Mouse (Mus musculus): ENCODE measurements around the gene Col9a1.

The Col9a1 gene

DNA sequence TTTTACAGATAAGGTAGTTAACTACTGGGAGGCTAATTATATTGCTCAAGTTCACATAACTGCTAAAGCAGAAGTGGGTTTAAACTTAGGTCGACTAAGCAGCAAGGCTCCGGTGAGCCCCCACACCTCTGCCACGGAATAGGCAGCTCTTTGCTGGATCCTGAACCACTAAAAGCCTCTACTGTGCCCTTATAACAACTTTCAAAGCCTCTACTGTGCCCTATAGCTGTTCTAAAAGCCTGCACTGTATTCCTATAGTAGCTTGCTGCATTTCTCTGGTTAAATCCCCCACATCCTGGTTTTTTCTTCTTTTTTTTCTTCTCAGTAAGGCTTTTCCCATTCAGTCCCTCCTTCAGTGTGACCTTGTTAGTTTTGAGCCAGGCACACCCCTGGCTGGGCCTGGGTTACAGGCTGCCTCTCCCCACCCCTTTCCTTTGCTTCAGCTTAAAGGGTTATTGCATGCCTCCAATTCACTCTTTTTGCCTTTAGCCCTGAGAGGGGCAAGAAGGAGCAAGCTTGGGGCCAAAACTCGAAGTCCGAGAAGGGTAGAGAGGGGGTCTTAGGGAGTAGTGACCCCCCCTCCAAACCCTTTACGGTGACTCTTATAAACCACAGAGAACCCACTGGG, at the start of gene Col9a1:
TSS of gene Col9a1 (plus strand) at position 387 of the 628 bp plus-strand sequence.
- DNase-seq (ENCODE audit: low read depth): no peak

- DNase-seq (ENCODE audit: low read depth): no peak
Observed at GRCm38 (mm10) chr1:24127866-24128265, 49.5 kb upstream of the Col9a1 start.

DNA sequence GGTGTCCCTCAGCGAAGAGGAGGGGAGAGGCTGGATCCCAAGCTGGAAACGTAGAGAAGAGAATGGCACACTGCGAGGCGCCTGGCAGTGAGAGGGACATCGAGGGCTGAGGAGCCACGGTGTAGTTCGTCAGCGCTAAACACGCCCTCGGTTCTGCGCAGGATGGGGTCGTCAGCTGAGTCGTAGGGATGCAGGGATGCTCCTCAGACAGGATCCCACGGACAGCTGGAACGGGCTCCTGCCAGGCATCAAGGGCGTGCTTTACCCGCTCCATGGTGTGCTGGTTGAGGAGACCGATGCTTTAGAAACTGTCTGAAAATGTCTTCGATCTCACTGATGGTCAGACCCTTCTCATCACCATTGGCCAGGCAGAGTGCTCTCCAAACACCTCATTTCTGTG, 43.6 kb upstream of the Col9a1 start:
- no peak for DNase-seq (ENCODE audit: low read depth)

- DNase-seq (ENCODE audit: low read depth): peak; percentile 2
Observed at GRCm38 (mm10) chr1:24134792-24135191, 42.6 kb upstream of the Col9a1 start.

GRCm38 (mm10) chr1:24137133-24137532, 40.3 kb upstream of the Col9a1 start:
- peak; percentile 9 for DNase-seq (ENCODE audit: low read depth)

DNA sequence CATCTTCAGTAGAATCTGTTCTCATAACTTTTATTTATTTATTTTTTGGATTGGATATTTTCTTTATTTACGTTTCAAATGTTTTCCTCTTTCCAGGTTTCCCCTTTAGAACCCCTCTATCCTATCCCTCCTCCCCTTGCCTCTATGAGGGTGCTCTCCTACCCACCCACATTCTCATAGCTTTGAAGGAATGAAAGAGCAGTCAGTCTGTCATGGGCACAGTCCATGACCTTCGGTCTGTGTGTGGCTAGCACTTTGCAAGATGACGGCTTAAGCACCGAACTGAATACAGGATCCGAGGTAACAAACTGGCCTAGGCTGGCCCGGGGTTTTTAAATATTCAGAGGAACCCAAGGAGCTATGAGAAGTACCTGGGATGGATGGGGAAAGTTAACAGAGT, 36.9 kb upstream of the Col9a1 start:
- DNase-seq (ENCODE audit: low read depth): no peak

- no peak for DNase-seq (ENCODE audit: low read depth)
Observed at GRCm38 (mm10) chr1:24143504-24143903, 33.9 kb upstream of the Col9a1 start.

- DNase-seq (ENCODE audit: low read depth): no peak
Observed at GRCm38 (mm10) chr1:24157751-24158150, 19.7 kb upstream of the Col9a1 start.

GRCm38 (mm10) chr1:24169410-24169809, 8.0 kb upstream of the Col9a1 start:
- no peak for DNase-seq (ENCODE audit: low read depth)

- DNase-seq (ENCODE audit: low read depth): peak; percentile 2
Observed at GRCm38 (mm10) chr1:24171205-24171866, 6.1 kb upstream of the Col9a1 start.

DNA sequence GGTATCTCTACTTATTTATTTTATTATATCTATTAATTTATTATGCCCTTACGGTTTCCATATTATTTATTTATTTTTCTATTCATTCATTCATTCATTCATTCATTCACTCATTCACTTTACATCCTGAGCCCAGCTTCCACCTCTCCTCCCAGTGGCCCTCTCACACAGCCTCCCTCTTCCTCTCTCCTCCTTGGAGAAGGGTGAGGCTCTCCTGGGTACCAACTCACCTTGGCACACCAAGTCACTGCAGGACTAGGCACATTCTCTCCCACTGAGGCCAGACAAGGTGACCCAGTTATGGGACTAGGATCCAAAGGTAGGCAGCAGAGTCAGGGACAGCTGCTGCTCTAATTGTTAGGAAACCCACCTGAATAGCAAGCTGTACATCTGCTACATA, 5.5 kb upstream of the Col9a1 start:
- no peak for DNase-seq (ENCODE audit: low read depth)

DNA sequence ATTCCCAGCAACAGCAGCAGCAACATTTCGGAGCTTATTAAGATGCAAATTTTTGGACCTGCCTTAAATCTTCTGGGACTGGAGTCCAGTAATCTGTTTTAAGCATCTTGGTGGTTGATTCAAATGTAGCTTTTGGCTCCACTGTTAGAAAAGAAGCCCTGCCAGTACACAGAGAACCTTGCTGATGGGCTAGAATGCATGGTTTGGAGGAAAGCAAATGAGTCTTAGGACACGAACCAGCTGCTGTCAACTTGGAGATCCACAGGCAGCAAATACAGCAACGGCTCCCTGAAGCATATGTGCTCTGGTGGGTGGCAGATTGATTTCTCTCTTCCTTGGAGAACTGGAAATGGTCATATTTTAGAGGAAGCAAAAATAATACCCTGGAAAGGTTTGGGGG, 4.8 kb upstream of the Col9a1 start:
- no peak for DNase-seq (ENCODE audit: low read depth)

DNA sequence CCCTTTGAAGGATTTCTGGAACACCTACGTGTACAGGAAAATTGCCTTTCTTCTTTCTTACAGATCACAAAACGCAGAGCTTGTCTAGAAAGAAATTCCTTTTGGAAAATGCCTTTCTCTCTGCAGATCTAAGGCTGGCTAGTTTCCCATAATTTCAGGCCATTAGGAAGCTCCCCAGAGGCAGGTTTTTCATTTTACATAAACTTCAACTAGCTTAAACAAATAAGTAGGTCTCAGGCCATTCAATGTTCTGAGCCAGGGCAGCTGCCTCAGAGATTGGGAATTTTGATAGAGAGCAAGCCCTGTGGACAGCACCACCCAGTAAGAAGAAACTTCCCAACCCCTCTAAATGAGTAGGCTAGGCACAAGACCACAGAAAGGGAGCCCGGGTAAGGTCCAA, 1.6 kb upstream of the Col9a1 start:
- no peak for DNase-seq (ENCODE audit: low read depth)

- DNase-seq (ENCODE audit: low read depth): no peak
Observed at GRCm38 (mm10) chr1:24179856-24180255, 2.4 kb downstream of the Col9a1 start.

GRCm38 (mm10) chr1:24184981-24185380, 7.6 kb downstream of the Col9a1 start:
- DNase-seq (ENCODE audit: low read depth): no peak

DNA sequence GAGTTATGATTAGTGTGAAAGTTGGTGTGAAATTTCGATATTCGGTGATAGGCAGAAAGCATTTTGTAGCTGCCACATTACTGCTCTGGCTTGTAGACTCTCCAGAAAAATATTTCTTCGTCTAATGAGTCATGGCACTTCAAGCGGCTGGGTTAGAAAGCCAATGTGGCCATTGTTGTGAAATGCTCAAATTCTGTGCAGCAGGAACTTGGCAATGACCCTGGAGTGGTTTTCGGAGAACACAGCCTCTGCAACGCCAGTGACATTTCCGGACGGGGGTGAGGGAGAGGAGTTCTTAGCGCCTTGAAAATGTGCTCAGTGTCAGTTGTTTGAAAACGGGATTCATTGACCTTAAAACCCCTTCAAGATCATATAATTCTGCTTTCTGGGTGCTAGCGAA, 9.6 kb downstream of the Col9a1 start:
- no peak for DNase-seq (ENCODE audit: low read depth)

DNA sequence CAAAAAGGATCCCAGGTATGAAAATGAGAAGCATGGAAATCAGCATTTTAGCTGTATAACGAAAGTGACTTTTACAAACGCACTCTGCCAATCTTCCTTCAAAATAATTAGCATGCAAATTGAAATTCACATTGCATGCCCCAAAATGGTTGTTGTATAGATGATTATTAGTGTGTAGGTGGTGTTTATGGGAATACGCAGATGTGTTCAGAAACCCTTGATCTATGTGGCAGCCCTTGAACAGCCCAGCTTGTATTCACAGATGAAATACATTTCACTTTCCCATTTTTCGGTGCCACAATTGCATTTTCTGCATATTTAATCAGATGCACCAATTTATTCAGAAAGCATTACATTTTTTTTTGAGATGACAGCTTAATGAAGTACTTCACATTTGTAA, 14.3 kb downstream of the Col9a1 start:
- DNase-seq (ENCODE audit: low read depth): no peak

- DNase-seq (ENCODE audit: low read depth): no peak
Observed at GRCm38 (mm10) chr1:24194111-24194510, 16.7 kb downstream of the Col9a1 start.

GRCm38 (mm10) chr1:24195070-24195840, 17.8 kb downstream of the Col9a1 start:
- DNase-seq (ENCODE audit: low read depth): no peak

DNA sequence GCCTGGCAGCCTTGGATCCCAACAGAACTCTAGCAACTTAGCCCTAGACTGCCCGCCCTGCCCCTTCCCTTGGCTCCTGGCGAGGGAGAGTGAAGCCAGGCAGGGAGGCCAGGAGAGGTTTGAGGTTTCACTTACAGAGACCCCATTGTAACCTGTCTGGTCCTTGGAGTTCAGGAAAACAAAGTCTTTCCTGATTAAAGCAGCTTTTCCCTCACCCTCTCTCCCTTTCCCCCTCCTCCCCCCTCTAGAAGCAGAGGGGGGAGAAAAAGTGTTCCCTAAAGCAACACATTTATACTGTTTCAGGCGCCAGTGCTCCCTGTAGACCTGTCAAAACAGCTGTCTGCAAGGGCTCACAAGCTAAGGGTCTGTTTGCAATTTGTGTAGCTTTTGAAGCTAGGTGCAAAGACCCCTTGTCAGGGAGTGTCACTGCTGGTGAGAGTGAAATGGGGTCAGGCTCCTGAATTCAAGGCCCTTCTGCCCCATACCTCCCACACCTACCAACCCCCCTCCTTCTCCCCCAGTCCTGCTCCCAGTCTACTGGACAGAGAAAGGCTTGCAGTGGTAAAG, 18.6 kb downstream of the Col9a1 start:
- no peak for DNase-seq (ENCODE audit: low read depth)

DNA sequence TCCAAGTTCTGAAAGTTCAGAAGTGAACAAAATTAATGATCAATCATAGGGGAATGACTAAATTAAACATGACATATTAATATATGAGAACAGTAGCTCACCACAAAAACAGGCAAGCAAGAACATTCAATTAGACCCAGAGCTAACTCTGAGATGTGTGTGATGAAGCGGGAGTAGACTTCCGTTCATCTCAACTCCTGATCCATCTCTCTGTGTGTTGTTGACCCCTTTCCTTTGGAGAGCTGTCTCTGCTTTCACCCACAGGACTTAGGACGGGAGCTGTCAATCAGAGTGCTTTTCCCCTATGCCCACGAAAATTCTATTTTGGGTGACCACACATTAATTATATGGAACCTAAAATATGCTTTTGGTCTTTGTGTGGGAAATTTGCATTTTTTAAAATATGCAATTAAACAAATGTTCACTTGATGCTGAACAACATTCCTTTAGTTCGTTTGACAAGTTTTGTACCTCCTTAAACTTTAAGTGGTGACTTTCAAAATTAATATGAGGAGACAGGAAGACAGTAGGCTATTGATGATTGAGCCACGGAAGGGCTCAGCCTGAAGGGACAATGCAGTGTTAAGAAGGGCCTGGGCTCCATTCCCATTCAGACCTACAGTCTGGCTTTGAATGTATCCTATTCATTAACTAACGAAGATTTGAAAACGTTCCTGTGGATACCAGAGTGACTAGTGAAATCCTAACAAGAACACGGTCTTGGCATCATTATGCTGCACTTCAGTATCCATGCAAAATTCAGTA, 34.4 kb downstream of the Col9a1 start:
- no peak for DNase-seq (ENCODE audit: low read depth)

- no peak for DNase-seq (ENCODE audit: low read depth)
Observed at GRCm38 (mm10) chr1:24219041-24219440, 41.6 kb downstream of the Col9a1 start.

Data from c-Kit-positive CD71-positive TER-119-negative erythroid progenitor cells, embryonic 14.5 days (primary cell).